ENCODE assay signal across 9 mouse cellular contexts in the genomic region with DNA sequence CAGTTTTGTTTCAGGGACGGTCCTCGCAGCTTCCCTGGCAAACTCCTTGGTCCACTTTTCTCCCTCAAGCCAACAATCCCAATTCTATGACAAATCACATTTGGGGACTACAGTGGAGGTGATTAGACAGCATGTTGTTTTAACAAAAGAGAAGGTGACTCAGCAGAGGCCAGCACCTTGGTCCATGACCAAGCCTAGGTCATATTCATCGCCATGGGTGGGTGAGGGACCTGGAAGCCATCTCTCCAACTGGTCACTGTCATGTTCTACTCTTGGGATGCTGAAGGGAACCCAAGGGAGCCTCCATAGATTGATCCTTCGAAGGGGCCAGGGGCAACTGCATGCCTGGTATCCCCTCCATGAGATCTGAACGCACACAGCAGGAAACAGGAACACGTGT. TPM values are rescaled to one million over a fixed set of nuclear protein-coding genes. Genes with fewer than 3 reads are reported as not detected.
DNase-seq lines count a peak whose midpoint lies in the region; ATAC-seq lines count a peak whose summit lies in the region.
"Had no signal": no experiment of that assay in that cellular context is flagged by ENCODE, and none has a peak within 500 bp of the region (broad histone marks: within the 10 kb centered on the region; RNA-seq: fewer than 3 reads in every experiment).

No protein-coding gene starts in this region.

- no peak overlapping the region for H3K9ac ChIP-seq in heart, embryonic 15.5 days
- no peak overlapping the region for H3K9ac ChIP-seq in forebrain, embryonic 13.5 days
- H3K9ac ChIP-seq in limb, embryonic 15.5 days: no peak overlapping the region

- intact Hi-C loops in heart, postnatal 25 days (cut with DNase I): no loop called here

- no peaks in the 10 kb centered on the region for H3K27me3 ChIP-seq in heart, embryonic 15.5 days
- no peaks in the 10 kb centered on the region for H3K27me3 ChIP-seq in forebrain, embryonic 13.5 days
- H3K27me3 ChIP-seq in limb, embryonic 15.5 days: no peaks in the 10 kb centered on the region
- H3K27me3 ChIP-seq: CH12.LX had no signal

- peak overlapping the region; percentile 58 for H3K27ac ChIP-seq in heart, embryonic 15.5 days
- H3K27ac ChIP-seq in forebrain, embryonic 13.5 days: peak overlapping the region; percentile 82
- peak overlapping the region; percentile 22; the same call in 1 of the 2 replicates for H3K27ac ChIP-seq in limb, embryonic 15.5 days

- no peak for DNase-seq in heart, postnatal 25 days (ENCODE audit: low spot score)
- peak; percentile 62 for DNase-seq in cerebellum, adult 9-11 months
- DNase-seq in adrenal gland, adult 8-10 months: no peak
- DNase-seq in testis, postnatal 14 days (ENCODE audit: low spot score): no peak
- DNase-seq in thymus, postnatal 0 days (ENCODE audit: low spot score): no peak

- peaks cover 72% of the 10 kb centered on the region for H3K4me1 ChIP-seq in heart, embryonic 15.5 days (replicated peaks)
- peaks cover 66% of the 10 kb centered on the region for H3K4me1 ChIP-seq in forebrain, embryonic 13.5 days
- H3K4me1 ChIP-seq in limb, embryonic 15.5 days: peaks cover 63% of the 10 kb centered on the region

- WGBS in heart, embryonic 15.5 days: 81% methylated on average over 6 of the region's 6 CpGs
- 89% methylated on average over 6 of the region's 6 CpGs for WGBS in forebrain, embryonic 13.5 days
- 75% methylated on average over 6 of the region's 6 CpGs for WGBS in limb, embryonic 15.5 days

- H3K36me3 ChIP-seq in heart, embryonic 15.5 days: peaks cover 16% of the 10 kb centered on the region
- H3K36me3 ChIP-seq in forebrain, embryonic 13.5 days (ENCODE audit: poor library complexity, severe bottlenecking): peaks cover 27% of the 10 kb centered on the region
- peaks cover 25% of the 10 kb centered on the region for H3K36me3 ChIP-seq in limb, embryonic 15.5 days

- no peaks in the 10 kb centered on the region for H3K9me3 ChIP-seq in heart, embryonic 15.5 days (replicated peaks)
- no peaks in the 10 kb centered on the region for H3K9me3 ChIP-seq in forebrain, embryonic 13.5 days (replicated peaks)
- no peaks in the 10 kb centered on the region for H3K9me3 ChIP-seq in limb, embryonic 15.5 days

- H3K4me2 ChIP-seq in heart, embryonic 15.5 days: no peak overlapping the region
- peak overlapping the region; percentile 40 for H3K4me2 ChIP-seq in forebrain, embryonic 13.5 days
- no peak overlapping the region for H3K4me2 ChIP-seq in limb, embryonic 15.5 days

- no peak overlapping the region for H3K4me3 ChIP-seq in heart, embryonic 15.5 days
- no peak overlapping the region for H3K4me3 ChIP-seq in forebrain, embryonic 13.5 days
- H3K4me3 ChIP-seq in limb, embryonic 15.5 days: no peak overlapping the region

- ATAC-seq in heart, embryonic 15.5 days (replicated peaks; ENCODE audit: insufficient number of reproducible peaks, insufficient read depth, low FRiP score, low read depth): no peak
- no peak for ATAC-seq in forebrain, embryonic 13.5 days
- ATAC-seq in limb, embryonic 15.5 days (ENCODE audit: insufficient number of reproducible peaks, low FRiP score, low TSS enrichment, low read depth): no peak

RNA-seq across cellular contexts. Expression of a gene that starts 3.6 kb away (rescaled TPM):
- polyA plus RNA-seq in heart, embryonic 15.5 days (2015; fragmentation: Nextera tagmentation; extraction: Ambion mirVana): 42.5 and 46.6 TPM in 2 replicates
- 10 to 100 TPM; 82.3 to 89.7 TPM for total RNA-seq in heart, postnatal 25 days (2021)
- 31.0 and 34.6 TPM in 2 replicates for polyA plus RNA-seq in forebrain, embryonic 13.5 days (2015; fragmentation: Nextera tagmentation; extraction: Ambion mirVana)
- polyA plus RNA-seq in limb, embryonic 15.5 days (2015; fragmentation: Nextera tagmentation; extraction: Ambion mirVana): 25.0 and 27.7 TPM in 2 replicates
- 10 to 100 TPM; 29.0 to 41.6 (median 36.4) TPM for total RNA-seq in adrenal gland, adult 8-10 months (2022)
- polyA plus RNA-seq in thymus, postnatal 0 days (2015; fragmentation: Nextera tagmentation; extraction: Ambion mirVana): 11.5 and 11.7 TPM in 2 replicates

RNA-seq across cellular contexts. Expression of a gene that starts 31.9 kb away (rescaled TPM):
- 3.1 and 8.4 TPM in 2 replicates for polyA plus RNA-seq in heart, embryonic 15.5 days (2015; fragmentation: Nextera tagmentation; extraction: Ambion mirVana)
- total RNA-seq in heart, postnatal 25 days (2021): 1 to 10 TPM; 4.0 to 4.3 TPM
- polyA plus RNA-seq in forebrain, embryonic 13.5 days (2015; fragmentation: Nextera tagmentation; extraction: Ambion mirVana): 8.0 and 9.0 TPM in 2 replicates
- polyA plus RNA-seq in limb, embryonic 15.5 days (2015; fragmentation: Nextera tagmentation; extraction: Ambion mirVana): 4.1 and 5.1 TPM in 2 replicates
- 1 to 10 TPM; 4.8 to 9.3 (median 7.0) TPM for total RNA-seq in adrenal gland, adult 8-10 months (2022)
- polyA plus RNA-seq in thymus, postnatal 0 days (2015; fragmentation: Nextera tagmentation; extraction: Ambion mirVana): 27.5 and 31.2 TPM in 2 replicates

RNA-seq across cellular contexts. Expression of a gene that starts 39.8 kb away (rescaled TPM):
- polyA plus RNA-seq in heart, embryonic 15.5 days (2015; fragmentation: Nextera tagmentation; extraction: Ambion mirVana): 5.1 and 6.0 TPM in 2 replicates
- total RNA-seq in heart, postnatal 25 days (2021): 10 to 100 TPM; 22.5 to 30.5 TPM
- 13.8 and 15.5 TPM in 2 replicates for polyA plus RNA-seq in forebrain, embryonic 13.5 days (2015; fragmentation: Nextera tagmentation; extraction: Ambion mirVana)
- polyA plus RNA-seq in limb, embryonic 15.5 days (2015; fragmentation: Nextera tagmentation; extraction: Ambion mirVana): 7.9 and 9.4 TPM in 2 replicates
- total RNA-seq in adrenal gland, adult 8-10 months (2022): 10 to 100 TPM; 22.2 to 24.2 (median 23.6) TPM
- polyA plus RNA-seq in thymus, postnatal 0 days (2015; fragmentation: Nextera tagmentation; extraction: Ambion mirVana): 7.4 and 7.8 TPM in 2 replicates

Comparison
In these comparisons a context has a peak if more than half of its experiments do, and no peak if none do; other contexts are left out.
1. H3K27ac ChIP-seq: peak in every context shown above with its lines; median percentile 82 in forebrain, embryonic 13.5 days; 58 in heart, embryonic 15.5 days; 22 in limb, embryonic 15.5 days.